Mouse (Mus musculus): ENCODE data around the gene Tcp11l1. TPM values are rescaled to one million over a fixed set of nuclear protein-coding genes. Genes with fewer than 3 reads are reported as not detected.

Tcp11l1 gene
- 36.5 and 39.8 TPM in 2 replicates for polyA plus RNA-seq (2014; fragmentation: Nextera tagmentation; extraction: Ambion mirVana)

DNA sequence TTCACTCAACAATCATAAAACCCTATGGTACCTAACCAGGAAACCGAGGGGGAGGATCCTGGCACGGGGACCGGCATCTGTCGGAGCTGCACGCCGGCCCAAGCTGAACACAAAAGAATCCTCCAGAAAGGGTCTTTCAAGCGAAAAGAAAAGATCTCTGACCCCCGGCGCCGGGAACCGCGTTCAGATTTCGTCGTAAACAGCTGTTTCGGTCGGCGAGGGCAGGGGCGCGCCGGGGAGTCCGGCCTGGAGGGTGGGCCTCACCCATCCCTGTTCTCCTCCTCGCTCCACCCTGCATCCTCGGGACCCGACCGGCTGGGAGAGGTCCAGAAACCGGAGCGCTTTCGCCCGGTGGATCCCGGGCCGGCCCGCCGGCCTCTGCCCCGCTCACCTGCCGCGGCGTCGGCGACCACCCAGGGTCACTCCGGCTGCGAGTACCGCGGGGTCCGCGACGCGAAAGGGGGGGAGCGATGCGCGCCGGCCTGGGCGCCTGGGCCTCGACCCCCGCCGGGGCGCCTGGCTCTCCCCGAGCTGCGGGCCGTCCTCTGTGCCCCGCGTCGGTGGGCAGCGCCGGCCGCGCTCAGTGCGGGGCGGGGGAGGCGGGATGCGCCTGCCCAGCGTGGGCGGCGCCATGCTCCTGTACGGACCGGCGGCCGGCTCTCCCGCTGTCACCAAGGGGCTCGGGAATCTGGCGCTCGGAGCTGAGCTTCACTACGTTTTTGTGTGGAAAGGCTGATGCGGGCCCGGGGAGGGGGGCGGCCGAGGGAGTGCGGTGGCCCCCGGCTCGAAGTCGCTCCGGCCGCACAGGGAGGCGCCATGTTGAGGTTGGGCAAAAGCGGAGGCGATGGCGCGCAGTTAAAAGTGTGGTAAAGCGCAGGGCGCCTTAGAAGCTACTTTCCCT, at the start of gene Tcp11l1:
TSS of gene Tcp11l1 (minus strand) at position 585 of the 901 bp plus-strand sequence.
- peak; percentile 75 for DNase-seq
- Histone ChIP-seq H3K27ac (ENCODE audit: low read depth) (peak within 1 kb of the TSS; percentile 71; the same call in 1 of the 2 replicates), H3K4me1 (ENCODE audit: insufficient read depth) (peaks cover 7% of the 10 kb centered on the region), H3K36me3 (ENCODE audit: insufficient read depth) (no peaks in the 10 kb centered on the region), H3K9me3 (ENCODE audit: low read depth, low read length) (no peaks in the 10 kb centered on the region), H3K4me2 (peak within 1 kb of the TSS; percentile 63), H3K9ac (peak within 1 kb of the TSS; percentile 71), H3K4me3 (ENCODE audit: low read depth, low read length) (peak within 1 kb of the TSS; percentile 68), H3K27me3 (ENCODE audit: insufficient read depth, low read length) (no peaks in the 10 kb centered on the region)
- TF ChIP-seq CTCF (IDR thresholded peaks at IDR 0.05; ENCODE audit: low read depth): no peak
- peak; percentile 94 for ATAC-seq (ENCODE audit: insufficient read depth)
- under 1% methylated on average over 91 of the region's 99 CpGs for WGBS

DNA sequence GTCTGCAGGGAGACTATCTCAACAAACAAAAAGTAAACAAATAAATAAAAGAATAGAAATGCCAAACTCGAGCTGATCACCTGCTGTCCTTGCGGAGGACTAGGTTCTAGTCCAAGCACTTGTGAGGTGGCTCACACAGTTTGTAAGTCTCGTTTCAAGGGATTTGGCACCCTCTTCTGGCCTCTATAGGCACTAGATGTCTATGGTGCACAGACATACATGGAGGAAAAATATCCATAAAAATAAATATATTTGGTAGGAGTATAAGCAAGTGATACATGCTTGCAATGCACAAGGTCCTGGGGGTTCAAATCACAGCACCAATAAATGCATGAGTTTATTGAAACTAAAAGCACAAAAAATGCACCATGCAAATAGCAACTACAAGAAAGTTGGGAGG, 38.6 kb upstream of the Tcp11l1 start:
- Histone ChIP-seq H3K9me3 (ENCODE audit: low read depth, low read length) (no peaks in the 10 kb centered on the region), H3K4me3 (ENCODE audit: low read depth, low read length) (no peak overlapping the region), H3K27me3 (ENCODE audit: insufficient read depth, low read length) (no peaks in the 10 kb centered on the region), H3K4me2 (no peak overlapping the region), H3K4me1 (ENCODE audit: insufficient read depth) (no peaks in the 10 kb centered on the region), H3K9ac (no peak overlapping the region), H3K36me3 (ENCODE audit: insufficient read depth) (0 out of 2 replicates have a peak, but pooled peaks cover 4% of the 10 kb centered on the region), H3K27ac (ENCODE audit: low read depth) (no peak overlapping the region)
- peak; percentile 76 for DNase-seq
- ATAC-seq (ENCODE audit: insufficient read depth): peak; percentile 49; the same call in 1 of the 2 replicates
- peak; percentile 58 for TF ChIP-seq CTCF (IDR thresholded peaks at IDR 0.05; ENCODE audit: low read depth)
- WGBS: 57% methylated on average over 3 of the region's 3 CpGs

- Histone ChIP-seq H3K27ac (ENCODE audit: low read depth) (no peak overlapping the region), H3K4me2 (no peak overlapping the region), H3K27me3 (ENCODE audit: insufficient read depth, low read length) (no peaks in the 10 kb centered on the region), H3K9me3 (ENCODE audit: low read depth, low read length) (no peaks in the 10 kb centered on the region), H3K36me3 (ENCODE audit: insufficient read depth) (no peaks in the 10 kb centered on the region), H3K4me1 (ENCODE audit: insufficient read depth) (no peaks in the 10 kb centered on the region), H3K9ac (no peak overlapping the region), H3K4me3 (ENCODE audit: low read depth, low read length) (no peak overlapping the region)
- ATAC-seq (ENCODE audit: insufficient read depth) (no peak), DNase-seq (no peak)
- TF ChIP-seq CTCF (IDR thresholded peaks at IDR 0.05; ENCODE audit: low read depth): no peak
- WGBS: 71% methylated on average over 5 of the region's 5 CpGs
Measured at GRCm38 (mm10) chr2:104748652-104749183, 36.7 kb upstream of the Tcp11l1 start.

GRCm38 (mm10) chr2:104746251-104746650, 34.3 kb upstream of the Tcp11l1 start:
- H3K9me3 ChIP-seq (ENCODE audit: low read depth, low read length): no peaks in the 10 kb centered on the region
- WGBS: 52% methylated on average over 8 of the region's 8 CpGs
- no peak for DNase-seq
- no peak for TF ChIP-seq CTCF (IDR thresholded peaks at IDR 0.05; ENCODE audit: low read depth)
- H3K27ac ChIP-seq (ENCODE audit: low read depth): no peak overlapping the region
- ATAC-seq (ENCODE audit: insufficient read depth): no peak
- H3K4me3 ChIP-seq (ENCODE audit: low read depth, low read length): no peak overlapping the region
- H3K27me3 ChIP-seq (ENCODE audit: insufficient read depth, low read length): no peaks in the 10 kb centered on the region
- H3K4me2 ChIP-seq: no peak overlapping the region
- 0 out of 2 replicates have a peak, but pooled peaks cover 3% of the 10 kb centered on the region for H3K4me1 ChIP-seq (ENCODE audit: insufficient read depth)
- no peaks in the 10 kb centered on the region for H3K36me3 ChIP-seq (ENCODE audit: insufficient read depth)
- H3K9ac ChIP-seq: no peak overlapping the region

DNA sequence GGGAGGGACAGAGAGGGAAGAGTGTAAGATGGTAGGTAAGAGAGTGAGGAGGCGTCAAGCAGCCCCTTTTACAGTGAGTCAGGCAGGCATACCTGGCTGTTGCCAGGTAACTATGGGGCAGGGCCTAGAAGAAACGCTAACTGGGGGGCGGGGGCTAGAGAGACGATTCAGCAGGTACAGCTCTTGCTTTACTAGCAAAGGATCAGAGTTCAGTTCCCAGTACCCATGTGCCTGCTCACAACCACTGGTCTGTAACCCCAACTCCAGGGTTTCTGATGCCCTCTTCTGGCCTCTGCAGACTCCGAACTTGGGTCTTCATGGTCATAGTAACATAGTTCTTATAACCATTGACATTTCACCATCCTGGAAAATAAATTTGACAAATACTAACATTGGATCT, 32.0 kb upstream of the Tcp11l1 start:
- Histone ChIP-seq H3K9ac (no peak overlapping the region), H3K4me3 (ENCODE audit: low read depth, low read length) (no peak overlapping the region), H3K27me3 (ENCODE audit: insufficient read depth, low read length) (no peaks in the 10 kb centered on the region), H3K4me2 (no peak overlapping the region), H3K4me1 (ENCODE audit: insufficient read depth) (0 out of 2 replicates have a peak, but pooled peaks cover 3% of the 10 kb centered on the region), H3K27ac (ENCODE audit: low read depth) (no peak overlapping the region), H3K36me3 (ENCODE audit: insufficient read depth) (no peaks in the 10 kb centered on the region), H3K9me3 (ENCODE audit: low read depth, low read length) (no peaks in the 10 kb centered on the region)
- no peak for TF ChIP-seq CTCF (IDR thresholded peaks at IDR 0.05; ENCODE audit: low read depth)
- ATAC-seq (ENCODE audit: insufficient read depth): no peak
- DNase-seq: no peak
- 50% methylated on average over 5 of the region's 5 CpGs for WGBS

DNA sequence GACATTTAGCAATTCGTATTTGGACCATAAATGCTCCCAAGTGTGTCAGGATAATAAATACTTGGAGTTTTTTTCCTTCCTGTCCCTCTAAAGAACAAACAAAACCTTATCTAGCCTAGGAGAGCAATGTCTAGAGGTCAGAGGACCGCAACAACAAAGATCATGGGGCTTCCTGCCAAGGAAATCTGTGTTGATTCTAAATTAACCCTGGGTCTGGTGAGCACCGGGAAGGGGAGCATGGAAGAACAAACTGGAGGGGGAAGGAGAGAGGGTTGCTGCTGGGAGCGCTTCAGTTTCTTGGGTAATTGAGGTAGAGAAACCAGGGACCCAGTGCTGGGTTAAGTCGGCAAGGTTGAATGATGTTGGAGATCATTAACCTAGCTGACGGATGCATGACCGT, 31.2 kb upstream of the Tcp11l1 start:
- H3K4me2 ChIP-seq: peak overlapping the region; percentile 98
- no peaks in the 10 kb centered on the region for H3K27me3 ChIP-seq (ENCODE audit: insufficient read depth, low read length)
- 12% methylated on average over 7 of the region's 7 CpGs for WGBS
- peak; percentile 7; the same call in 1 of the 2 replicates for ATAC-seq (ENCODE audit: insufficient read depth)
- H3K9ac ChIP-seq: no peak overlapping the region
- DNase-seq: peak; percentile 44
- H3K4me1 ChIP-seq (ENCODE audit: insufficient read depth): 0 out of 2 replicates have a peak, but pooled peaks cover 3% of the 10 kb centered on the region
- H3K27ac ChIP-seq (ENCODE audit: low read depth): no peak overlapping the region
- H3K9me3 ChIP-seq (ENCODE audit: low read depth, low read length): no peaks in the 10 kb centered on the region
- no peaks in the 10 kb centered on the region for H3K36me3 ChIP-seq (ENCODE audit: insufficient read depth)
- H3K4me3 ChIP-seq (ENCODE audit: low read depth, low read length): peak overlapping the region; percentile 77
- TF ChIP-seq CTCF (IDR thresholded peaks at IDR 0.05; ENCODE audit: low read depth): no peak

GRCm38 (mm10) chr2:104742741-104743064, 30.7 kb upstream of the Tcp11l1 start, which contains the start of gene Depdc7:
Gene Depdc7 (minus strand): TSS chr2:104742878.
- peak; percentile 95 for ATAC-seq (ENCODE audit: insufficient read depth)
- H3K36me3 ChIP-seq (ENCODE audit: insufficient read depth): no peaks in the 10 kb centered on the region
- WGBS: under 1% methylated on average over 31 of the region's 31 CpGs

More at GRCm38 (mm10) chr2:104742741-104743064, 30.7 kb upstream of the Tcp11l1 start, which contains the start of gene Depdc7:
- 0 out of 2 replicates have a peak, but pooled peaks cover 3% of the 10 kb centered on the region for H3K4me1 ChIP-seq (ENCODE audit: insufficient read depth)
- no peak within 1 kb of the TSS for H3K27ac ChIP-seq (ENCODE audit: low read depth)
- peak within 1 kb of the TSS; percentile 98 for H3K4me2 ChIP-seq
- TF ChIP-seq CTCF (IDR thresholded peaks at IDR 0.05; ENCODE audit: low read depth): no peak
- peak within 1 kb of the TSS; percentile 68 for H3K9ac ChIP-seq
- H3K27me3 ChIP-seq (ENCODE audit: insufficient read depth, low read length): no peaks in the 10 kb centered on the region
- DNase-seq: peak; percentile 92
- H3K9me3 ChIP-seq (ENCODE audit: low read depth, low read length): no peaks in the 10 kb centered on the region
- peak within 1 kb of the TSS; percentile 77 for H3K4me3 ChIP-seq (ENCODE audit: low read depth, low read length)

Measured in lung, embryonic 14.5 days (tissue).